Mouse (Mus musculus): Measurements from ENCODE around the gene Zfp462. TPM values are rescaled to one million over a fixed set of nuclear protein-coding genes. Genes with fewer than 3 reads are reported as not detected.
A peak's percentile ranks its signal among the peaks of the same experiment; 100 is the strongest.

Gene Zfp462
- total RNA-seq, 2 experiments from 2014 or later = 50.5 to 58.9 TPM

GRCm38 (mm10) chr4:55026109-55026646 is 81.3 kb downstream of the Zfp462 start:
- DNase-seq (ENCODE audit: low spot score in 2 of 2) = no peak
- intact Hi-C loops (cut with DNase I) = no loop called here

DNA sequence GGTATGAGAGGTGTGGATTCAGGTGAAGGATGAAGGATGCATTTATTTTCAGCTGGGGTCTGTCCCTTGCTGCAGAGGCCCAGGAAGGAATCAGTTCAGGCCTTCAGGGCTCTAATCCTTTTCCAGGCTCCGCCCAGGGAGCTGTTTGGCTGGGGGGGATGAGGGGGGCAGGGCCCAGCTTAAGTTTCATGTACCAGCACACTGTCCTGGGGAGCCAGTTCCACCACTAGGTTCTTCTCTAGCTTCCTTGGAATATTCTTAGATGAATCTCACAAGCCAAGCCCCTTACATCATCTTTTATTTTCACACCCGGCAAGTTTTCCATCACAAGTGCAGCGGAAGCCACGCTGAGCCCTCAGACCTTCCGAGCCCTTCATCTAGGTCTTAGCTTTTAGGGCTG is 85.6 kb downstream of the Zfp462 start:
- intact Hi-C loops (cut with DNase I) = no loop called here
- DNase-seq (ENCODE audit: low spot score in 2 of 2) = no peak

GRCm38 (mm10) chr4:55032317-55032930 is 87.6 kb downstream of the Zfp462 start:
- intact Hi-C loops (cut with DNase I) = no loop called here
- peak in 1 of 2 experiments; percentile 33 for DNase-seq (ENCODE audit: low spot score in 2 of 2)

- DNase-seq (ENCODE audit: low spot score in 2 of 2) = no peak
- intact Hi-C loops (cut with DNase I) = no loop called here
Observed at GRCm38 (mm10) chr4:55033452-55033851, 88.6 kb downstream of the Zfp462 start.

DNA sequence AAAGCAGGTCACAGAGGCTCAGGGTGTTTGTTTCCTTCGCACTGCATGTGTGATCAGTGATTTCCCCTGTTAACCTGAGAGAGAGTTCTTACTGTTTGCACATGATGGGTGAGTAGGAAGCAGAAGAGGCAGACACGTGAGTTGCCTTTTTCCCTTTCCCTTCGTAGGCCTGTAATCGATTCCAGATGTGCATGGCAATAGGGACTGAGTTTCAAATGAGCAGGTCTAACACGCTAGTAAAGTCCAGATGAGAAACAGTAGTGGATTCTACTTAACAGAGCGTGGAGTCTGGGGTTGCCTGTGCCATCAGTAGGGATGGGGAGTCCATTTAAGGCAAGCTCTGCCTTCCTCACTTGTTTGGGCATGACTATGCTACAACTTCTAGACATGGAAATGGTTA is 93.3 kb downstream of the Zfp462 start:
- intact Hi-C loops (cut with DNase I) = no loop called here
- DNase-seq (ENCODE audit: low spot score in 2 of 2) = no peak

DNA sequence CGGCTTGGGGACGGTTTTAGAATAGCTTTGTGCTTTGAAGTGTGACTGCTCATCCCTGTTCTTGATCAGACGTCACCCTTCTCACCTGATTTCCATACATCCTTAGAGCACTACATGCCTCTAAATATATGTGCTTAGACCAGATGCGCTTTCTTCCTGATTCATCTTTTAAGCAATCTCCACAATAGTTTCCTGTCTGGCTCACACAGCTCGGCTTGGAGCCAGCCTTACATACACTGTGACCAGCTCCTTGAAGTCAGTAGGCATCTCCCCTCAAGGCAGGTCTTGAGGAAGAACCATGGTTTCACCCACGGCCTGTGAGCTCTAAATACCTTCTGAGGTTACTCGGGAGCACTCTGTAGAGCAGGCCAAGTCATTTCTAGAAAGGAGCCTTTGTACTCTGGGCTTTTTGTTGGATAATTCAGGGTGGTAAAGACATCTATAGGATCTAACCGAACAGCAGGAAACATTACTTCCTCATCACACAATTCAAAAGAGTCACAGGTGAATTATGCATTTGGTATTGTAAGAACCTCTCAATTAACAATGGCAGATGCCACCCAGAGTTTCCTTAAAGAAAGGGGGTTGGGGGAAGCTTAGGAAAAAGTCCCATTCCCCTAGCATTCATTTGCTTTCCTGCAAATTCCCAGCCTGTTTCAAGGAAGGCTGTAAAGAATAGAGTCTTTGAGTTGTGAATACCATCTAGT is 95.6 kb downstream of the Zfp462 start:
- intact Hi-C loops (cut with DNase I) = loop anchor here (2.0 kb wide), 1 partner anchor 74 kb away; no protein-coding TSS in a partner anchor
- DNase-seq (ENCODE audit: low spot score in 2 of 2) = peak; percentile 21 to 77

DNA sequence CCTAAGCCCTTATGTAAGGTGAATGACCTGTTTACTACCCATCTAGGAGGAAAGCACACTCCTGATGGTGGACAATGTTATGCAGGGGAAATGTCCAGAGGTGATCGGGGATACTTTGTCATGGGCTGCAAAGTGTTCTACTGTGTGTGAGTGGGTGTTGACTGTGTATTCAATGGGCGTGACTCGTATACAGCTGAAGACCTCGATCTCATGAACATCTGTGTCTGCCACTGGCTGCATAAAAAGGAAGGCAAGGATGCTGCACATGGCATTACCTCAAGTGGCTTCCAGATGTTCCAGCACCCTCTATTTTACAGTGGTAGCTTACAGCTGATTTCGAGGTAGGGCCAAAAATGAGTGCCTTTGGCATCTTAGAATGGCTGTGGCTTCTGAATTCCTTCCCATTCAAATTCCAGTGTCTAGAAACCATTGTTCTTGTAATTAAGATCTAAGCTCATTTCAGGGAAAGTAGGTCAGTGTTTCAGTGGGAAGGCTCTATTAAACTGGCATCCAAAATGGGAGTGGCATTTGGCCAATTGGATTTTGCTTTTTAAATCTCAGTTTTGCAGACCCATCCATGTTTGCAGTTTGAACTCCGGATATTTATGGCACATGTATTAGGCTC is 96.4 kb downstream of the Zfp462 start:
- no peak for DNase-seq (ENCODE audit: low spot score in 2 of 2)
- intact Hi-C loops (cut with DNase I) = loop anchor here (2.0 kb wide), 1 partner anchor 74 kb away; no protein-coding TSS in a partner anchor

DNA sequence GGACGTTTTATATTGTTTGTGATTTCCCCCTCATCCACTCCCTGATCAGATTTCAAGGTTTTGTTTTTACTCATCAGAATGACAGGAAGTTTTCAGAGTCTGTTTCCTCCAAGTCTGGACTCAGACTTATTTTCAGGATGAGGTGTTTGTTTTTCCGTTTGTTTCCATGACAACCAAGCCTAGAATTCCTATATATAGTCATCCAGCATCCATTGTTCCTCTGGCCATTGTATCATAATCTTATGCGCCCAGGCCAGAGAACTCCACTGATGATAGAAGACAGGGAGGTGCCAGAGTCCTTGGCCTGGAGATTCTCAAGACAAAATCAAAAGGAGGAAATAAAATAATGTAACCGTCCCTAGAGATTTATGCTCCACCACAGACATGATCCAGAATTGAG is 97.7 kb downstream of the Zfp462 start:
- intact Hi-C loops (cut with DNase I) = no loop called here
- no peak for DNase-seq (ENCODE audit: low spot score in 2 of 2)

DNA sequence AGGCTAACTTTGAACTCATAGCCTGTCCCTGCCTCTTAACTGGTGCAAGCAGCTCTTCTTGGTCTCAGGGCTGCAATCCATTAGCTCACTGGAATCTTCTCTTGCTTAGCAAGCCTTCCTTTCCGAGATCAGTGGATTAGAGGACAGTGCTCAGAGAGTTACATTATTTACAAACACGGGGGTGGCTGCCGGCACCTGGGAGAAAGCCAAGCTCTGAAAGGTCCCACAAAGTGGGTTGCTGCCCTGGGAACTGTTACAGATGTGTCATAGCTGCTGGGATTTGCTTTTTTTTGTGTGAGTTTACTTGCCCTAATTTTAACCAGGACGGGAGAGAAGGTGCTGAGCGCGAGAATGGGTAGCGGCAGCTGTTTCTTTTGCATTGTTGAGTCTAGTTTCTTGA is 102.4 kb downstream of the Zfp462 start:
- DNase-seq (ENCODE audit: low spot score in 2 of 2) = no peak
- intact Hi-C loops (cut with DNase I) = no loop called here

GRCm38 (mm10) chr4:55049938-55050610 is 105.2 kb downstream of the Zfp462 start:
- intact Hi-C loops (cut with DNase I) = no loop called here
- DNase-seq (ENCODE audit: low spot score in 2 of 2) = peak; percentile 28 to 47

DNA sequence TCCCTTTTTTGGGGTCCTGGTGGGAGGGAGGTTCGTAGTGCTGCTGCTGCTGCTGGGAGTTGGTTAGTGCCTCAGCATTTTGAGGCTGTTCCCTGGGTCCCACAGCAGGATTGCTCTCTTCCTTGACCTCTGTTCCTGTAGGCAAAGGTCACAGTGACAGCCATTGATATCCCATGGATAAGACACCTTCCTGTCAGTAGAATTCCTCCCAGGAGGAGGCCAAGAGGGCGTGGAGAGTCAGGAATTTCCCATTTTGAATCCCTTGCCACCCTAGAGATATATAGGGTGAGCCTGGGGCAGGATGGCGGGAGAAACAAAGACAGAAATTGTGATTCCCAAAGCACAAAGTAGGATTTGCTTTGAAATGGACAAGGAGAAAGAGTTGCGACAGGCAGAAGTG is 106.5 kb downstream of the Zfp462 start:
- intact Hi-C loops (cut with DNase I) = no loop called here

DNA sequence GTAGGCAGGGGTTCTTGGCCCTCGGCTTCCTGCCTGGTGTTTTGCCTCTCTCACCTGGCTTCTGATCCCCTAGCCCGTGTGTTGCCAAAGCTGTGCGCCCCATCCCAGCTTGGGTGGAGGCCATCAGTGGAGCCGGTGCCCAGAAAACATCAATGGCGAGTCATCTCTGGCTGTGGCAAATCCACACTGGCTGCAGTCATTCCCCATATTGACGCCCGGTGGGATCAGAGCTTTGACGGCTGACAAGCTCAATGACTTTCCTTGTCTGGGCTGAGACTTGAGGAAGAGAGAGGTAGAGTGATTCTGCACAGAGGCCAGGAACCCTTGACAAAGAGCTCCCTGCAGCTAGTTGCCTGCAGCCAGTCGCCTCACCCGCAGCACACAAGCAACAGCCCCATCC is 107.8 kb downstream of the Zfp462 start:
- DNase-seq (ENCODE audit: low spot score in 2 of 2) = no peak

More for the DNA sequence above, 106.5 kb downstream of the Zfp462 start:
- DNase-seq (ENCODE audit: low spot score in 2 of 2) = no peak

GRCm38 (mm10) chr4:55057666-55058455 is 113.0 kb downstream of the Zfp462 start:
- DNase-seq (ENCODE audit: low spot score in 2 of 2) = no peak
- intact Hi-C loops (cut with DNase I) = no loop called here

More for the DNA sequence above, 107.8 kb downstream of the Zfp462 start:
- intact Hi-C loops (cut with DNase I) = no loop called here

DNA sequence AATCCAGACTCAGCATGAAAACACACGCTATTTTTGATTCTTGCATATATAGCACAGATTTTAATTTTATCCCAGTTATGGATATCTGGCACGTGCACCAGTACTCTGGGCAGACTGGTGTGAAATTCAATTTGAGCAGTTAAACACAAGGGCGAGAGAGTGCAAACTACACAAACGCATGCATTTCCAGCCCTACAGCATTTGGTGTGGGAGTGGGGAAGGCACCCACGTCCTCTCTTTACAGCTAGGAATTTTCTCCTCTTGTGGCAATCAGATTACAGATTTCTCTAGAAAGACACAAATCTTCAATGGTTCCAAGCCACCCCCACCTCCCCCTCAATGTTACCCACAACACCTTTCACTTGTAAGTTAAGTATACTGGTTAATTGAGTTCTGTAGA is 114.1 kb downstream of the Zfp462 start:
- peak; percentile 16 to 55 for DNase-seq (ENCODE audit: low spot score in 2 of 2)
- intact Hi-C loops (cut with DNase I) = no loop called here

DNA sequence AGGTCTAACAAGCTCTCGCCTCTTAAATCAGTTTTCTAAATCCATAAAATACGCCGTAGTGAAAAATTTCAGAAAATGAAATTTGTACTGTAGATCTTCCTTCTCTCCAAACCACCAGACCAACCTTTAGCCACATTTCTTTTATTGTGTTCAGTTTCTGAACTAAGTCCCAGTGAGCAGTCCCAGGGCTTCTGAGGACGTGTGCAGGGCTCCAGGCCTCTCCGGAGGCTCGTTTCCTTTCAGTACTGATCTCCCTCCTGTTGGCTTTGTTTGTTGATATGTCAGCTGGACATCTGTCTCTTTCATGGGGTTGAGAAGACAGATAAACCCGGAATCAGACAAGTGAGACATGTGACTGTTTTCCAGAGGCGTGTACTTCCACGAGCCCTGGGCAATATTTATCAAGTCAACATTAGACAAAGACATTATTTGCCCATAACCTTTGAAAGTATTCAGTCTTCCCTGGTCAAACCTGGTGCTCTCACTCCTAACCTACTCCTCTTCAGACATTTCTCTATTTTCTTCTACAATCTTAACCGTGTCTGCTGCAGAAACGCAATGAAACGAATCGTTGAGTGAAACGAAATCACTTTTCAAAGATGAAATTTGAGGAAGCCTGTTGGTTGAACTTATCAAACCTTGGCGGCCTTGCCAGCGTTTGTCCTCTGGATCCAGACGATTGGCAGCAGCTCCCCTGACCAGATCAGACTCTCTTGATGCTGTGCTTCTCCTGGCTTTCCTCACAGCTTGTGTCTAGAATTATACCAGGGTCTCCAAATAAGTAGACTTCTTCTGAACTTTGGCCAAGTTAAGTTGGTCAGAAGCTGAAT is 121.7 kb downstream of the Zfp462 start:
- DNase-seq (ENCODE audit: low spot score in 2 of 2) = no peak
- intact Hi-C loops (cut with DNase I) = no loop called here

DNA sequence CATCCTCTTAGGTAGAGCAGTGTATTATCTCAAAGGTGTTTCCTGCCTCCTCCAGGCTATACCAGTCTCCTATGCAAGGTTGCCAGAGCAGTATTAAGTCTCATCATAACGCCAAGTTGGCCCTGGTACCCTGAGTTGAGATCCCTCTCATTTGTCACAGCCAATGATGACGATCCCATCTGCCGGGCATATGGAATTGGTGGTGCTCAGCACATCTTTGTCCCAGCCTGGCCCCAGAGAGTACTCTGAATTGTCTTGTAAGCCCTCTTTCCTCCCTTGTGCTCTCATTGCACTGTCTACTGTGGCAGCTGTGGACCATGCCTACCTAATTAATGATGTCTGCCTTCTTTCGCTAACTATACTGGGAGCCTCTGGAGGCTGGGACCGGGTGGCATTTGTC is 126.7 kb downstream of the Zfp462 start:
- DNase-seq (ENCODE audit: low spot score in 2 of 2) = no peak
- intact Hi-C loops (cut with DNase I) = no loop called here

DNA sequence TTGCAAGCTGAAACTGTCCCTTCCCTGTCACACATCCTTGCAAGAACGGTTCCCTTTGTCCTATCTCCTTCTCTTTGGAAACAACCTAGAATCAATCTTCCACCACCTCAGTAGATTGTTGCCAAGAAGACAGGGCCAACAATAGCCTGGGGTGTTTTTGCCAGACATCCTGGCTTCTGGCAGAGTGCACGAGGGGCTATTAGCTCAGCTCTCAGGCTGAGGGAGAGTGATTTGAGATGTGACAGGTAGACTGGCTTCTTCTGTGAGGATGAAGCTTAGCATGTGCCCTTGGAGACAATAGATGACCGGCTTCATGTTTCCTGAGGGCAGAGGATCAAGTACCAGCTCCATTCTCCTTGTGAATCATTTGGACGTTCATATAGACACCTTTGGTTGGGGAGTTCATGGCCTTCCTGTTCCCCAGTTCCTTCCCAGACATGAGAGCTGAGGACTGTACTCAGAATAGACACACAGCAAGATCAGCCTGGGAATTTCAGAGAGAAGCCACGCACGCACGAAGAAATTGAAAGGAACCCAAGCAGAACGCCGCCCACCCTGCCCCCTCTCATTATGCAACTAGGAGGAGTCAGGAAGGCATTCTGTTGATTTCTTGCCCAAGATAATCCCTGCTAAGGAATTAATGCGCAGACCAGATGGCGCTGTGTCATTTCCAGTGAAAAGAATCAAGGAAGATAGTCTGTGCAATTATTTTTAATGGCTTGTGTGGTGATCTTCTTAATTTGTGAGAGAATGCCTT is 132.5 kb downstream of the Zfp462 start:
- peak; percentile 53 to 87 for DNase-seq (ENCODE audit: low spot score in 2 of 2)
- intact Hi-C loops (cut with DNase I) = no loop called here

Data from left cerebral cortex, postnatal 25 days (tissue).